8 mouse cellular contexts compared by ENCODE assay signal in genomic region chr12:13249573-13249919, GRCm38 (mm10). TPM values are rescaled to one million over a fixed set of nuclear protein-coding genes. Genes with fewer than 3 reads are reported as not detected.
A peak's percentile ranks its signal among the peaks of the same experiment; 100 is the strongest.
DNase-seq lines count a peak whose midpoint lies in the region; ATAC-seq and TF ChIP-seq lines count a peak whose summit lies in the region.

No protein-coding gene starts in this region.

- H3K27ac ChIP-seq in lung, embryonic 15.5 days, result no peak overlapping the region
- H3K27ac ChIP-seq in forebrain, embryonic 13.5 days, result peak overlapping the region; percentile 86; the same call in 1 of the 2 replicates
- H3K27ac ChIP-seq in limb, embryonic 14.5 days (replicated peaks; ENCODE audit: low read depth, low read length), result no peak overlapping the region
- 0 out of 2 replicates have a peak overlapping the region, but pooled peaks have one; percentile 23 for H3K27ac ChIP-seq in olfactory bulb, adult 2 months (ENCODE audit: insufficient read depth, low read depth, low read length)

- no peaks in the 10 kb centered on the region for H3K27me3 ChIP-seq in lung, embryonic 15.5 days
- no peaks in the 10 kb centered on the region for H3K27me3 ChIP-seq in forebrain, embryonic 13.5 days
- H3K27me3 ChIP-seq in limb, embryonic 14.5 days (ENCODE audit: control insufficient read depth, insufficient read depth, low read length), result no peaks in the 10 kb centered on the region

- H3K9ac ChIP-seq in lung, embryonic 15.5 days, result no peak overlapping the region
- peak overlapping the region; percentile 93 for H3K9ac ChIP-seq in forebrain, embryonic 13.5 days
- peak overlapping the region; percentile 93 for H3K9ac ChIP-seq in limb, embryonic 14.5 days (ENCODE audit: low read depth, low read length, severe bottlenecking)

- peaks cover 4% of the 10 kb centered on the region; the same call in 1 of the 2 replicates for H3K36me3 ChIP-seq in lung, embryonic 15.5 days
- peaks cover 5% of the 10 kb centered on the region; the same call in 1 of the 2 replicates for H3K36me3 ChIP-seq in forebrain, embryonic 13.5 days (ENCODE audit: poor library complexity, severe bottlenecking)
- peaks cover 5% of the 10 kb centered on the region; the same call in 1 of the 2 replicates for H3K36me3 ChIP-seq in limb, embryonic 14.5 days (ENCODE audit: control insufficient read depth, insufficient read depth, low read length)

- no peak for ATAC-seq in lung, embryonic 15.5 days (ENCODE audit: borderline replicate concordance, extremely low read depth, low FRiP score, low TSS enrichment)
- peak; percentile 19 for ATAC-seq in forebrain, embryonic 13.5 days
- no peak; the same call in 1 of the 2 replicates for ATAC-seq in limb, embryonic 14.5 days (ENCODE audit: low FRiP score, low read depth)

- no peak for DNase-seq in lung, postnatal 14 days
- DNase-seq in limb, embryonic 14.5 days (ENCODE audit: low spot score), result no peak
- DNase-seq in yolk sac, embryonic 10.5 days (ENCODE audit: low spot score), result no peak
- no peak for DNase-seq in cerebellum, postnatal 25 days
- DNase-seq in right cerebral cortex, postnatal 25 days, result no peak

- 78% methylated on average over 3 of the region's 3 CpGs for WGBS in lung, embryonic 15.5 days
- WGBS in forebrain, embryonic 13.5 days, result 85% methylated on average over 3 of the region's 3 CpGs
- 86% methylated on average over 3 of the region's 3 CpGs for WGBS in limb, embryonic 14.5 days
- WGBS in olfactory bulb, adult 2 months, result 79% methylated on average over 3 of the region's 3 CpGs

- TF ChIP-seq POLR2A in limb, embryonic 14.5 days (IDR thresholded peaks at IDR 0.05; ENCODE audit: borderline replicate concordance, extremely low read depth, insufficient read depth, insufficient read length), result no peak
- TF ChIP-seq POLR2A in olfactory bulb, adult 2 months (IDR thresholded peaks at IDR 0.05; ENCODE audit: insufficient read depth, low read depth, low read length), result no peak

- peak overlapping the region; percentile 54 for H3K4me2 ChIP-seq in lung, embryonic 15.5 days
- peak overlapping the region; percentile 61 for H3K4me2 ChIP-seq in forebrain, embryonic 13.5 days
- H3K4me2 ChIP-seq in limb, embryonic 14.5 days (replicated peaks; ENCODE audit: low read depth, low read length, severe bottlenecking), result peak overlapping the region; percentile 52

- H3K4me1 ChIP-seq in lung, embryonic 15.5 days, result 0 out of 2 replicates have a peak, but pooled peaks cover 10% of the 10 kb centered on the region
- H3K4me1 ChIP-seq in forebrain, embryonic 13.5 days, result peaks cover 15% of the 10 kb centered on the region
- 0 out of 2 replicates have a peak, but pooled peaks cover 5% of the 10 kb centered on the region for H3K4me1 ChIP-seq in limb, embryonic 14.5 days (ENCODE audit: control insufficient read depth, insufficient read depth, low read length)
- H3K4me1 ChIP-seq in olfactory bulb, adult 2 months (ENCODE audit: control insufficient read depth, insufficient read depth, low read length), result peaks cover 2% of the 10 kb centered on the region; the same call in 1 of the 2 replicates

- no peaks in the 10 kb centered on the region for H3K9me3 ChIP-seq in lung, embryonic 15.5 days
- no peaks in the 10 kb centered on the region for H3K9me3 ChIP-seq in forebrain, embryonic 13.5 days (replicated peaks)
- no peaks in the 10 kb centered on the region for H3K9me3 ChIP-seq in limb, embryonic 14.5 days (ENCODE audit: control insufficient read depth, low read length)

- TF ChIP-seq CTCF in olfactory bulb, adult 2 months (IDR thresholded peaks at IDR 0.05; ENCODE audit: insufficient read depth, low read depth, low read length), result no peak

- H3K4me3 ChIP-seq in lung, embryonic 15.5 days, result peak overlapping the region; percentile 68
- H3K4me3 ChIP-seq in forebrain, embryonic 13.5 days, result peak overlapping the region; percentile 75
- H3K4me3 ChIP-seq in limb, embryonic 14.5 days (replicated peaks; ENCODE audit: low read length), result peak overlapping the region; percentile 70
- no peak overlapping the region for H3K4me3 ChIP-seq in olfactory bulb, adult 2 months (ENCODE audit: insufficient read depth, low read depth, low read length)

RNA-seq across cellular contexts. Expression of gene Ddx1, which starts 0.5 kb away (rescaled TPM):
- 141 and 142 TPM in 2 replicates for polyA plus RNA-seq in lung, embryonic 15.5 days (2015; fragmentation: Nextera tagmentation; extraction: Ambion mirVana)
- 145 and 158 TPM in 2 replicates for polyA plus RNA-seq in forebrain, embryonic 13.5 days (2015; fragmentation: Nextera tagmentation; extraction: Ambion mirVana)
- polyA plus RNA-seq in limb, embryonic 14.5 days (2012; rRNA removed), result 36.8 and 62.8 TPM in 2 replicates
- 135 and 145 TPM in 2 replicates for polyA plus RNA-seq in limb, embryonic 14.5 days (2014; fragmentation: Nextera tagmentation; extraction: Ambion mirVana)
- 126 TPM in 1 of 2 replicates, not detected in the other for polyA plus RNA-seq in olfactory bulb, adult 2 months (2012; ENCODE audit: insufficient read depth, insufficient read length, low replicate concordance, missing spikeins)

RNA-seq across cellular contexts. Expression of gene Nbas, which starts 19.4 kb away (rescaled TPM):
- polyA plus RNA-seq in lung, embryonic 15.5 days (2015; fragmentation: Nextera tagmentation; extraction: Ambion mirVana), result 12.2 and 13.3 TPM in 2 replicates
- polyA plus RNA-seq in forebrain, embryonic 13.5 days (2015; fragmentation: Nextera tagmentation; extraction: Ambion mirVana), result 10.5 and 13.1 TPM in 2 replicates
- 21.1 and 23.6 TPM in 2 replicates for polyA plus RNA-seq in limb, embryonic 14.5 days (2012; rRNA removed)
- 18.9 and 19.0 TPM in 2 replicates for polyA plus RNA-seq in limb, embryonic 14.5 days (2014; fragmentation: Nextera tagmentation; extraction: Ambion mirVana)
- polyA plus RNA-seq in olfactory bulb, adult 2 months (2012; ENCODE audit: insufficient read depth, insufficient read length, low replicate concordance, missing spikeins), result not detected in 2 replicates

Comparison
In these comparisons a context has a peak if more than half of its experiments do, and no peak if none do; other contexts are left out.
1. H3K27ac ChIP-seq: peak in forebrain, embryonic 13.5 days (single experiment) and olfactory bulb, adult 2 months (single experiment); none in lung, embryonic 15.5 days (single experiment) and limb, embryonic 14.5 days (single experiment).
2. RNA of gene Nbas, which starts 19.4 kb away (polyA plus RNA-seq): 18.9 to 23.6 TPM in limb, embryonic 14.5 days, 12.2 to 13.3 TPM in lung, embryonic 15.5 days and 10.5 to 13.1 TPM in forebrain, embryonic 13.5 days; not detected in olfactory bulb, adult 2 months; every median in the first group is over 10 times any median in the second.
3. Peak in every context shown above with its lines, with median percentiles within 50 percentile points of each other: H3K4me2 ChIP-seq.